Mouse (Mus musculus) neural tube, embryonic 14.5 days (tissue): ENCODE measurements around the gene Sdhaf1. TPM values are rescaled to one million over a fixed set of nuclear protein-coding genes. Genes with fewer than 3 reads are reported as not detected.

Source experiments
- ATAC-seq: fragments of 200-750 bp; cut with Nextera tagmentation; 2 replicates; pipeline ENCODE4 v1.8.0; 2017; ENCODE audit warnings: low read depth, mild to moderate bottlenecking, moderate TSS enrichment, moderate library complexity
- H3K27ac ChIP-seq: fragments of 300-500 bp; sonication (generic); 2 replicates; pipeline ENCODE4 v1.5.1; 2014; ENCODE audit warnings: low read depth, mild to moderate bottlenecking, control low read depth, low read length, moderate library complexity, mixed read lengths
- H3K27me3 ChIP-seq: fragments of 300-500 bp; sonication (generic); 2 replicates; pipeline ENCODE4 v1.6.1; 2014; ENCODE audit warnings: low read length; ENCODE audit not compliant: control insufficient read depth, insufficient read depth
- H3K36me3 ChIP-seq: fragments of 300-500 bp; sonication (generic); 2 replicates; pipeline ENCODE4 v1.6.1; 2014; ENCODE audit warnings: low read length, mixed read lengths; ENCODE audit not compliant: control insufficient read depth, insufficient read depth
- H3K4me1 ChIP-seq: fragments of 300-500 bp; sonication (generic); 2 replicates; pipeline ENCODE4 v1.6.1; 2014; ENCODE audit warnings: low read length; ENCODE audit not compliant: control insufficient read depth, insufficient read depth
- H3K4me2 ChIP-seq: fragments of 300-500 bp; sonication (generic); 2 replicates; pipeline ENCODE4 v1.6.1; 2014; ENCODE audit warnings: mild to moderate bottlenecking, low read depth, low read length, control low read depth
- H3K4me3 ChIP-seq: fragments of 300-500 bp; sonication (generic); 2 replicates; pipeline ENCODE4 v1.5.1; 2014; ENCODE audit warnings: low read depth, low read length, control low read depth, mixed read lengths
- H3K9ac ChIP-seq: fragments of 300-500 bp; sonication (generic); replicated peaks from 2 replicates; pipeline ENCODE4 v1.6.1; 2014; ENCODE audit warnings: low read depth, mild to moderate bottlenecking, control low read depth, low read length, mixed read lengths
- H3K9me3 ChIP-seq: fragments of 300-500 bp; sonication (generic); 2 replicates; pipeline ENCODE4 v1.6.1; 2016; ENCODE audit warnings: low read length; ENCODE audit not compliant: control insufficient read depth
- WGBS: fragments of 180-500 bp; shearing (Covaris S2); extraction: QIAGEN DNeasy Blood & Tissue Kit; methylation state at CpG from one replicate; pipeline ENCODE4 v1.1.7; 2014; 5-methylcytosine and 5-hydroxymethylcytosine counted together
- polyA plus RNA-seq: library from polyadenylated mRNA; unstranded; fragments of >200 nt; fragmentation: Nextera tagmentation; extraction: Ambion mirVana; gene quantifications from 2 replicates; pipeline ENCODE4 v1.2.1, GENCODE M21; 2014

The Sdhaf1 gene
- polyA plus RNA-seq, 1 experiment from 2014 or later = 16.3 TPM

- Histone ChIP-seq H3K36me3 (peaks cover 28% of the 10 kb centered on the region), H3K4me3 (peak within 1 kb of the TSS; percentile 48), H3K4me1 (peaks cover 12% of the 10 kb centered on the region), H3K9me3 (no peaks in the 10 kb centered on the region), H3K27me3 (no peaks in the 10 kb centered on the region), H3K9ac (peak within 1 kb of the TSS; percentile 53), H3K27ac (peak within 1 kb of the TSS; percentile 40), H3K4me2 (peak within 1 kb of the TSS; percentile 91)
- WGBS = 3% methylated on average over 27 of the region's 27 CpGs
- peak; percentile 100 for ATAC-seq
Observed at GRCm38 (mm10) chr7:30308076-30309005, 15.4 kb downstream of the Sdhaf1 start, which contains the start of gene Alkbh6. TSS of gene Alkbh6 (plus strand) at chr7:30308717.

GRCm38 (mm10) chr7:30306083-30306779, 17.5 kb downstream of the Sdhaf1 start:
- peaks cover 12% of the 10 kb centered on the region for H3K4me1 ChIP-seq
- ATAC-seq = no peak
- WGBS = 91% methylated on average over 16 of the region's 16 CpGs
- no peak overlapping the region for H3K4me3 ChIP-seq
- no peak overlapping the region for H3K4me2 ChIP-seq
- no peak overlapping the region for H3K9ac ChIP-seq
- no peaks in the 10 kb centered on the region for H3K9me3 ChIP-seq
- peaks cover 40% of the 10 kb centered on the region for H3K36me3 ChIP-seq
- no peak overlapping the region for H3K27ac ChIP-seq
- no peaks in the 10 kb centered on the region for H3K27me3 ChIP-seq

GRCm38 (mm10) chr7:30300914-30301313, 22.8 kb downstream of the Sdhaf1 start:
- no peak overlapping the region for H3K9ac ChIP-seq
- H3K9me3 ChIP-seq = no peaks in the 10 kb centered on the region
- 52% methylated on average over 3 of the region's 3 CpGs for whole genome bisulfite sequencing
- H3K27me3 ChIP-seq = no peaks in the 10 kb centered on the region
- peaks cover 73% of the 10 kb centered on the region for H3K36me3 ChIP-seq
- no peaks in the 10 kb centered on the region for H3K4me1 ChIP-seq
- no peak overlapping the region for H3K4me2 ChIP-seq
- no peak; the same call in 1 of the 2 replicates for ATAC-seq
- no peak overlapping the region for H3K27ac ChIP-seq
- H3K4me3 ChIP-seq = no peak overlapping the region

GRCm38 (mm10) chr7:30297266-30297665, 26.4 kb downstream of the Sdhaf1 start:
- no peak overlapping the region for H3K4me2 ChIP-seq
- peaks cover 17% of the 10 kb centered on the region for H3K4me1 ChIP-seq
- H3K27me3 ChIP-seq = no peaks in the 10 kb centered on the region
- H3K4me3 ChIP-seq = no peak overlapping the region
- no peak for ATAC-seq
- no peak overlapping the region for H3K27ac ChIP-seq
- H3K9me3 ChIP-seq = no peaks in the 10 kb centered on the region
- H3K36me3 ChIP-seq = peaks cover 58% of the 10 kb centered on the region
- no peak overlapping the region for H3K9ac ChIP-seq
- 88% methylated on average over 16 of the region's 16 CpGs for WGBS

GRCm38 (mm10) chr7:30296816-30297215, 26.9 kb downstream of the Sdhaf1 start:
- no peak for ATAC-seq
- 95% methylated on average over 15 of the region's 15 CpGs for WGBS
- Histone ChIP-seq H3K27me3 (no peaks in the 10 kb centered on the region), H3K4me1 (peaks cover 19% of the 10 kb centered on the region), H3K4me2 (no peak overlapping the region), H3K9ac (no peak overlapping the region), H3K4me3 (no peak overlapping the region), H3K36me3 (peaks cover 54% of the 10 kb centered on the region), H3K27ac (no peak overlapping the region), H3K9me3 (no peaks in the 10 kb centered on the region)

GRCm38 (mm10) chr7:30295103-30295502, 28.6 kb downstream of the Sdhaf1 start:
- Histone ChIP-seq H3K9ac (no peak overlapping the region), H3K9me3 (no peaks in the 10 kb centered on the region), H3K36me3 (peaks cover 51% of the 10 kb centered on the region), H3K4me3 (no peak overlapping the region), H3K4me2 (no peak overlapping the region), H3K27ac (no peak overlapping the region), H3K27me3 (no peaks in the 10 kb centered on the region), H3K4me1 (peaks cover 19% of the 10 kb centered on the region)
- WGBS = 73% methylated on average over 10 of the region's 10 CpGs
- ATAC-seq = no peak

GRCm38 (mm10) chr7:30294296-30294695, 29.4 kb downstream of the Sdhaf1 start:
- Histone ChIP-seq H3K9me3 (no peaks in the 10 kb centered on the region), H3K4me2 (no peak overlapping the region), H3K27me3 (no peaks in the 10 kb centered on the region), H3K4me1 (peaks cover 19% of the 10 kb centered on the region), H3K4me3 (no peak overlapping the region), H3K27ac (no peak overlapping the region), H3K9ac (no peak overlapping the region; the same call in 1 of the 2 replicates), H3K36me3 (peaks cover 43% of the 10 kb centered on the region)
- no peak for ATAC-seq
- 93% methylated on average over 5 of the region's 5 CpGs for WGBS

GRCm38 (mm10) chr7:30293795-30294194, 29.9 kb downstream of the Sdhaf1 start:
- H3K9ac ChIP-seq = no peak overlapping the region; the same call in 1 of the 2 replicates
- H3K9me3 ChIP-seq = no peaks in the 10 kb centered on the region
- 83% methylated on average over 13 of the region's 13 CpGs for WGBS
- H3K4me3 ChIP-seq = no peak overlapping the region
- peaks cover 38% of the 10 kb centered on the region for H3K36me3 ChIP-seq
- no peak overlapping the region for H3K4me2 ChIP-seq
- H3K27ac ChIP-seq = no peak overlapping the region
- H3K4me1 ChIP-seq = peaks cover 19% of the 10 kb centered on the region
- H3K27me3 ChIP-seq = no peaks in the 10 kb centered on the region
- ATAC-seq = no peak
